Mouse (Mus musculus) ES-E14 (cell line): Measurements from ENCODE around the gene Ibsp. TPM values are rescaled to one million over a fixed set of nuclear protein-coding genes. Genes with fewer than 3 reads are reported as not detected.

ENCODE experiments used
- DNase-seq: peaks from one replicate; pipeline ENCODE4 v3.0.0-alpha.2; 2013; ENCODE audit warnings: low read depth, low spot score
- H3K27ac ChIP-seq: 2 replicates; pipeline ENCODE4 v1.5.1; 2012; ENCODE audit warnings: low read depth, mild to moderate bottlenecking, low read length, moderate library complexity, mixed read lengths; ENCODE audit not compliant: poor library complexity, insufficient read depth, severe bottlenecking
- H3K36me3 ChIP-seq: 2 replicates; pipeline ENCODE4 v1.6.1; 2012; ENCODE audit warnings: mild to moderate bottlenecking, low read length, moderate library complexity, mixed read lengths; ENCODE audit not compliant: control insufficient read depth, poor library complexity, insufficient read depth, severe bottlenecking
- H3K4me1 ChIP-seq, 2 experiments: fragments of 150-350 bp in 1 of 2; sonication (generic) in 1 of 2; 2 replicates each; pipeline ENCODE4 v1.6.1; 2012; ENCODE audit warnings: low read length in 2 of 2, mild to moderate bottlenecking in 1 of 2, mixed read lengths in 1 of 2; ENCODE audit not compliant: control insufficient read depth in 2 of 2, insufficient read depth in 2 of 2, poor library complexity in 1 of 2
- H3K4me3 ChIP-seq, 2 experiments: fragments of 150-350 bp in 1 of 2; sonication (generic) in 1 of 2; 2 replicates each; pipeline ENCODE4 v1.5.1; 2012; ENCODE audit warnings: low read length in 2 of 2, low read depth in 1 of 2, mild to moderate bottlenecking in 1 of 2, mixed read lengths in 1 of 2; ENCODE audit not compliant: insufficient read depth in 1 of 2, poor library complexity in 1 of 2, severe bottlenecking in 1 of 2
- H3K9ac ChIP-seq: 2 replicates; pipeline ENCODE4 v1.6.1; 2012; ENCODE audit warnings: low read depth, mild to moderate bottlenecking, low read length, mixed read lengths; ENCODE audit not compliant: poor library complexity, insufficient read depth, severe bottlenecking
- H3K9me3 ChIP-seq: fragments of 150-350 bp; sonication (generic); 2 replicates; pipeline ENCODE4 v1.6.1; 2012; ENCODE audit warnings: low read depth, mild to moderate bottlenecking, low read length; ENCODE audit not compliant: control insufficient read depth, insufficient read depth
- CHD2 ChIP-seq: IDR thresholded peaks from 2 replicates; pipeline ENCODE4 v1.6.1; 2014; ENCODE audit warnings: mild to moderate bottlenecking, low read depth, low read length, inconsistent platforms
- HCFC1 ChIP-seq: IDR thresholded peaks from 2 replicates; pipeline ENCODE4 v1.6.1; 2012; ENCODE audit warnings: low read length, inconsistent platforms, borderline replicate concordance; ENCODE audit not compliant: insufficient read depth
- MAFK ChIP-seq: IDR thresholded peaks from 2 replicates; pipeline ENCODE4 v1.6.1; 2014; ENCODE audit warnings: mild to moderate bottlenecking, low read depth, low read length, inconsistent platforms; ENCODE audit not compliant: insufficient read depth
- ZC3H11A ChIP-seq: IDR thresholded peaks from 2 replicates; pipeline ENCODE4 v1.6.1; 2012; ENCODE audit warnings: low read depth, mild to moderate bottlenecking, inconsistent platforms, low read length, borderline replicate concordance
- ZNF384 ChIP-seq: IDR thresholded peaks from 2 replicates; pipeline ENCODE4 v1.6.1; 2012; ENCODE audit warnings: low read depth, low read length, inconsistent platforms
- in situ Hi-C, 2 experiments: fragments of 600-800 bp; cut with MboI; formaldehyde crosslinking; loops; one replicate each; pipeline ENCODE4 v1.15.1; 2025; ENCODE audit warnings: low sequenced_read_pairs in 2 of 2, inconsistent platforms in 1 of 2; ENCODE audit not compliant: unreplicated experiment in 2 of 2
- total RNA-seq: library from RNA; depleted of rRNA; stranded (reverse); fragments of 300-350 nt; gene quantifications from 2 replicates; pipeline ENCODE4 v1.2.3, GENCODE M21; 2012

Ibsp gene
- total RNA-seq, 1 experiment = not detected

- H3K4me3 ChIP-seq = no peak overlapping the region
- DNase-seq = peak; percentile 26
- no peak overlapping the region for H3K27ac ChIP-seq
- in situ Hi-C loops = loop anchor here in 1 of 2 experiments (25.0 kb wide), 1 partner anchor 357 kb away; the partner anchor contains the start of gene Hsd17b13
- no peaks in the 10 kb centered on the region for H3K9me3 ChIP-seq
- no peaks in the 10 kb centered on the region for H3K4me1 ChIP-seq
- peak; percentile 64; the same call in 1 of the 2 replicates for TF ChIP-seq ZC3H11A
- no peak for TF ChIP-seq MAFK
- no peaks in the 10 kb centered on the region for H3K36me3 ChIP-seq
- H3K9ac ChIP-seq = no peak overlapping the region
Measured at GRCm38 (mm10) chr5:104344526-104345240, 45.7 kb downstream of the Ibsp start.

GRCm38 (mm10) chr5:104345241-104345630, 46.3 kb downstream of the Ibsp start:
- H3K27ac ChIP-seq = no peak overlapping the region
- no peaks in the 10 kb centered on the region for H3K36me3 ChIP-seq
- H3K4me1 ChIP-seq = no peaks in the 10 kb centered on the region
- TF ChIP-seq ZC3H11A (no peak), HCFC1 (no peak), MAFK (no peak)
- in situ Hi-C loops = loop anchor here in 1 of 2 experiments (25.0 kb wide), 1 partner anchor 358 kb away; the partner anchor contains the start of gene Hsd17b13
- H3K4me3 ChIP-seq = no peak overlapping the region
- no peaks in the 10 kb centered on the region for H3K9me3 ChIP-seq
- no peak for DNase-seq
- H3K9ac ChIP-seq = no peak overlapping the region

- TF ChIP-seq HCFC1 (no peak), CHD2 (no peak), MAFK (no peak), ZNF384 (no peak)
- Histone ChIP-seq H3K4me1 (no peaks in the 10 kb centered on the region), H3K27ac (no peak overlapping the region), H3K9ac (no peak overlapping the region), H3K4me3 (no peak overlapping the region), H3K36me3 (no peaks in the 10 kb centered on the region), H3K9me3 (no peaks in the 10 kb centered on the region)
- no peak for DNase-seq
- in situ Hi-C loops = no loop called here
Measured at GRCm38 (mm10) chr5:104351041-104351440, 52.1 kb downstream of the Ibsp start.

GRCm38 (mm10) chr5:104351874-104352273, 52.9 kb downstream of the Ibsp start:
- no peak for DNase-seq

GRCm38 (mm10) chr5:104357575-104357974, 58.6 kb downstream of the Ibsp start:
- in situ Hi-C loops = no loop called here

More at GRCm38 (mm10) chr5:104351874-104352273, 52.9 kb downstream of the Ibsp start:
- TF ChIP-seq HCFC1 (no peak), ZC3H11A (no peak), CHD2 (no peak), MAFK (no peak), ZNF384 (no peak)
- in situ Hi-C loops = no loop called here
- Histone ChIP-seq H3K36me3 (no peaks in the 10 kb centered on the region), H3K9me3 (no peaks in the 10 kb centered on the region), H3K27ac (no peak overlapping the region), H3K4me1 (no peaks in the 10 kb centered on the region), H3K4me3 (no peak overlapping the region), H3K9ac (no peak overlapping the region)

More at GRCm38 (mm10) chr5:104357575-104357974, 58.6 kb downstream of the Ibsp start:
- no peak overlapping the region for H3K4me3 ChIP-seq
- no peaks in the 10 kb centered on the region for H3K4me1 ChIP-seq
- no peak for DNase-seq
- TF ChIP-seq CHD2 (no peak), ZNF384 (no peak), MAFK (no peak), ZC3H11A (no peak), HCFC1 (no peak)
- no peaks in the 10 kb centered on the region; the same call in 1 of the 2 replicates for H3K9me3 ChIP-seq
- H3K36me3 ChIP-seq = no peaks in the 10 kb centered on the region
- no peak overlapping the region for H3K9ac ChIP-seq
- H3K27ac ChIP-seq = no peak overlapping the region
